Mouse (Mus musculus): Measurements from ENCODE around the gene Map7d2. TPM values are rescaled to one million over a fixed set of nuclear protein-coding genes. Genes with fewer than 3 reads are reported as not detected.
A peak's percentile ranks its signal among the peaks of the same experiment; 100 is the strongest.
"Not testable (repeated sequence)": the region's sequence is repeated elsewhere in the genome, so short reads cannot be mapped to it uniquely, and the experiment has no call there.

Map7d2 gene
- polyA plus RNA-seq (2015; fragmentation: Nextera tagmentation; extraction: Ambion mirVana), result not detected in 2 replicates

- H3K4me1 ChIP-seq (replicated peaks), result no peaks in the 10 kb centered on the region; the same call in 1 of the 2 replicates
- 0 out of 2 replicates have a peak, but pooled peaks have one; percentile 22 for ATAC-seq (ENCODE audit: insufficient read depth)
- peaks cover 54% of the 10 kb centered on the region for H3K27me3 ChIP-seq
- peak within 1 kb of the TSS; percentile 48 for H3K4me3 ChIP-seq (replicated peaks)
- no peak within 1 kb of the TSS for H3K27ac ChIP-seq (replicated peaks)
- 10% methylated on average over 82 of the region's 83 CpGs for WGBS (ENCODE audit: insufficient replicate concordance)
- H3K4me2 ChIP-seq, result peak within 1 kb of the TSS; percentile 72
- H3K36me3 ChIP-seq (replicated peaks), result no peaks in the 10 kb centered on the region
- no peak within 1 kb of the TSS for H3K9ac ChIP-seq
- H3K9me3 ChIP-seq (replicated peaks), result no peaks in the 10 kb centered on the region
Measured at GRCm38 (mm10) chrX:159414130-159414828, at the start of gene Map7d2. Gene Map7d2 (plus strand): TSS chrX:159414572.

GRCm38 (mm10) chrX:159371831-159372752 is 42.3 kb upstream of the Map7d2 start, which contains the start of gene Eif1ax:
Gene Eif1ax (plus strand): TSS chrX:159372178.
- WGBS (ENCODE audit: insufficient replicate concordance), result 21% methylated on average over 53 of the region's 76 CpGs
- Histone ChIP-seq H3K36me3 (replicated peaks) (peaks cover 9% of the 10 kb centered on the region), H3K27ac (replicated peaks) (peak within 1 kb of the TSS; percentile 76), H3K27me3 (no peaks in the 10 kb centered on the region; the same call in 1 of the 2 replicates), H3K9ac (peak within 1 kb of the TSS; percentile 72), H3K9me3 (replicated peaks) (no peaks in the 10 kb centered on the region), H3K4me3 (replicated peaks) (peak within 1 kb of the TSS; percentile 81), H3K4me1 (replicated peaks) (peaks cover 19% of the 10 kb centered on the region; the same call in 1 of the 2 replicates), H3K4me2 (peak within 1 kb of the TSS; percentile 65)
- peak; percentile 100 for ATAC-seq (ENCODE audit: insufficient read depth)

GRCm38 (mm10) chrX:159372753-159373144 is 41.6 kb upstream of the Map7d2 start:
- 21% methylated on average over 9 of the region's 9 CpGs for WGBS (ENCODE audit: insufficient replicate concordance)
- H3K4me1 ChIP-seq (replicated peaks), result peaks cover 19% of the 10 kb centered on the region; the same call in 1 of the 2 replicates
- ATAC-seq (ENCODE audit: insufficient read depth), result no peak
- H3K27ac ChIP-seq (replicated peaks), result peak overlapping the region; percentile 71
- peaks cover 14% of the 10 kb centered on the region for H3K36me3 ChIP-seq (replicated peaks)
- no peaks in the 10 kb centered on the region for H3K9me3 ChIP-seq (replicated peaks)
- H3K4me2 ChIP-seq, result peak overlapping the region; percentile 65
- H3K9ac ChIP-seq, result peak overlapping the region; percentile 72
- H3K27me3 ChIP-seq, result no peaks in the 10 kb centered on the region; the same call in 1 of the 2 replicates
- H3K4me3 ChIP-seq (replicated peaks), result peak overlapping the region; percentile 81

- Histone ChIP-seq H3K9ac (no peak overlapping the region), H3K4me3 (replicated peaks) (no peak overlapping the region), H3K36me3 (replicated peaks) (peaks cover 27% of the 10 kb centered on the region), H3K9me3 (replicated peaks) (no peaks in the 10 kb centered on the region), H3K27me3 (no peaks in the 10 kb centered on the region), H3K27ac (replicated peaks) (no peak overlapping the region), H3K4me2 (no peak overlapping the region), H3K4me1 (replicated peaks) (no peaks in the 10 kb centered on the region)
- 82% methylated on average over 9 of the region's 9 CpGs for WGBS (ENCODE audit: insufficient replicate concordance)
- ATAC-seq (ENCODE audit: insufficient read depth), result no peak
Measured at GRCm38 (mm10) chrX:159387105-159387504, 27.3 kb upstream of the Map7d2 start.

GRCm38 (mm10) chrX:159388953-159389352 is 25.4 kb upstream of the Map7d2 start:
- no peaks in the 10 kb centered on the region for H3K4me1 ChIP-seq (replicated peaks)
- H3K27ac ChIP-seq (replicated peaks), result no peak overlapping the region
- no peak overlapping the region for H3K4me3 ChIP-seq (replicated peaks)
- no peak overlapping the region for H3K9ac ChIP-seq
- ATAC-seq (ENCODE audit: insufficient read depth), result no peak
- H3K36me3 ChIP-seq (replicated peaks), result peaks cover 18% of the 10 kb centered on the region
- H3K4me2 ChIP-seq, result no peak overlapping the region
- H3K9me3 ChIP-seq (replicated peaks), result no peaks in the 10 kb centered on the region
- no peaks in the 10 kb centered on the region for H3K27me3 ChIP-seq

GRCm38 (mm10) chrX:159390347-159390962 is 23.9 kb upstream of the Map7d2 start:
- H3K4me1 ChIP-seq (replicated peaks), result no peaks in the 10 kb centered on the region
- no peak; the same call in 1 of the 2 replicates for ATAC-seq (ENCODE audit: insufficient read depth)
- H3K36me3 ChIP-seq (replicated peaks), result peaks cover 16% of the 10 kb centered on the region
- H3K27ac ChIP-seq (replicated peaks), result no peak overlapping the region
- no peaks in the 10 kb centered on the region for H3K9me3 ChIP-seq (replicated peaks)
- no peaks in the 10 kb centered on the region for H3K27me3 ChIP-seq
- H3K4me3 ChIP-seq (replicated peaks), result no peak overlapping the region
- WGBS (ENCODE audit: insufficient replicate concordance), result 43% methylated on average over 6 of the region's 6 CpGs
- no peak overlapping the region for H3K4me2 ChIP-seq
- no peak overlapping the region for H3K9ac ChIP-seq

- Histone ChIP-seq H3K4me1 (replicated peaks) (no peaks in the 10 kb centered on the region), H3K27me3 (no peaks in the 10 kb centered on the region), H3K9me3 (replicated peaks) (no peaks in the 10 kb centered on the region), H3K27ac (replicated peaks) (no peak overlapping the region), H3K4me3 (replicated peaks) (no peak overlapping the region), H3K36me3 (replicated peaks) (peaks cover 8% of the 10 kb centered on the region), H3K4me2 (no peak overlapping the region), H3K9ac (no peak overlapping the region)
- no peak for ATAC-seq (ENCODE audit: insufficient read depth)
- 39% methylated on average over 3 of the region's 3 CpGs for WGBS (ENCODE audit: insufficient replicate concordance)
Measured at GRCm38 (mm10) chrX:159391239-159391638, 23.1 kb upstream of the Map7d2 start.

- Histone ChIP-seq H3K36me3 (replicated peaks) (no peaks in the 10 kb centered on the region), H3K9me3 (replicated peaks) (no peaks in the 10 kb centered on the region), H3K4me1 (replicated peaks) (no peaks in the 10 kb centered on the region), H3K27me3 (peaks cover 14% of the 10 kb centered on the region), H3K4me3 (replicated peaks) (no peak overlapping the region), H3K9ac (no peak overlapping the region), H3K27ac (replicated peaks) (no peak overlapping the region), H3K4me2 (no peak overlapping the region)
- no peak for ATAC-seq (ENCODE audit: insufficient read depth)
- 20% methylated on average over 4 of the region's 4 CpGs for WGBS (ENCODE audit: insufficient replicate concordance)
Measured at GRCm38 (mm10) chrX:159409253-159409652, 5.1 kb upstream of the Map7d2 start.

GRCm38 (mm10) chrX:159414829-159415673 is 679 bp downstream of the Map7d2 start:
- WGBS (ENCODE audit: insufficient replicate concordance), result 14% methylated on average over 54 of the region's 65 CpGs
- peak overlapping the region; percentile 48 for H3K4me3 ChIP-seq (replicated peaks)
- no peak for ATAC-seq (ENCODE audit: insufficient read depth)
- H3K27me3 ChIP-seq, result peaks cover 54% of the 10 kb centered on the region
- no peak overlapping the region for H3K9ac ChIP-seq
- H3K4me1 ChIP-seq (replicated peaks), result no peaks in the 10 kb centered on the region; the same call in 1 of the 2 replicates
- H3K9me3 ChIP-seq (replicated peaks), result no peaks in the 10 kb centered on the region
- no peaks in the 10 kb centered on the region for H3K36me3 ChIP-seq (replicated peaks)
- H3K27ac ChIP-seq (replicated peaks), result no peak overlapping the region
- H3K4me2 ChIP-seq, result peak overlapping the region; percentile 72

GRCm38 (mm10) chrX:159430507-159430906 is 16.1 kb downstream of the Map7d2 start:
- not testable (repeated sequence) for H3K9me3 ChIP-seq (replicated peaks); H3K4me1 ChIP-seq (replicated peaks); H3K9ac ChIP-seq; H3K36me3 ChIP-seq (replicated peaks); H3K27me3 ChIP-seq; H3K4me2 ChIP-seq; H3K27ac ChIP-seq (replicated peaks); ATAC-seq (ENCODE audit: insufficient read depth); H3K4me3 ChIP-seq (replicated peaks)
- WGBS (ENCODE audit: insufficient replicate concordance), result 57% methylated on average over 3 of the region's 3 CpGs
